Mouse (Mus musculus) megakaryocyte progenitor cell, adult 5-6 weeks (primary cell): ENCODE results near the gene Gm3012. TPM values are rescaled to one million over a fixed set of nuclear protein-coding genes. Genes with fewer than 3 reads are reported as not detected.
"Not testable (repeated sequence)": the region's sequence is repeated elsewhere in the genome, so short reads cannot be mapped to it uniquely, and the experiment has no call there.

Source experiments
- ATAC-seq: replicated peaks from 2 replicates; pipeline ENCODE4 v1.8.0; 2016; ENCODE audit warnings: mild to moderate bottlenecking, moderate TSS enrichment, inconsistent platforms; ENCODE audit not compliant: poor library complexity
- total RNA-seq, 2 experiments: library from RNA; stranded (forward) in 1 of 2; stranded (reverse) in 1 of 2; fragments of 157-497, 149-512 nt in 1 of 2; fragments of 200-1000 nt in 1 of 2; gene quantifications; 2 replicates each; pipeline versions ENCODE4 v1.2.3 to v1.2.4; 2015 to 2017

Gm3012 gene
- total RNA-seq (2015) = not detected in 2 replicates
- not detected in 2 replicates for total RNA-seq (2017)

DNA sequence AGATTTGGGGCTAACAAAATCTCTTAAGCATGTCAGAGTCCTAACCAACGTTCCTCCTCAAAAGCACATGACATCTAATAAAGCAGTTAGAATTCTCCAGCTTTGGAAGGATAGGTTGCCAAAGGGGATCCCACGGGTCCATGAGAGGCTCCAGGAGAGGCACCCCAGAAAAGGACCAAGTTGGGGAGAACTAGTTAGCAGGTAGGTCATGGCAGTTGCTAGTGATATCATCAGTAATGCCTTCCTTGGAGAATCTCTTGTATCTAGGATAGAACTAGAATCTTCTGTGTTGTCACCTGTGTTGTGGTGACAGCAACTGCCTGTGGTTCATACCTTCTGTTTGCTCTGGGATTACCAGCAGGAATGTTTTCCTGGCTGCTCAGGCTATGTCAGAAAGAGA is at the start of gene Gm3012:
TSS of gene Gm3012 (plus strand) at position 301 of the 400 bp plus-strand sequence.
- ATAC-seq = not testable (repeated sequence)

DNA sequence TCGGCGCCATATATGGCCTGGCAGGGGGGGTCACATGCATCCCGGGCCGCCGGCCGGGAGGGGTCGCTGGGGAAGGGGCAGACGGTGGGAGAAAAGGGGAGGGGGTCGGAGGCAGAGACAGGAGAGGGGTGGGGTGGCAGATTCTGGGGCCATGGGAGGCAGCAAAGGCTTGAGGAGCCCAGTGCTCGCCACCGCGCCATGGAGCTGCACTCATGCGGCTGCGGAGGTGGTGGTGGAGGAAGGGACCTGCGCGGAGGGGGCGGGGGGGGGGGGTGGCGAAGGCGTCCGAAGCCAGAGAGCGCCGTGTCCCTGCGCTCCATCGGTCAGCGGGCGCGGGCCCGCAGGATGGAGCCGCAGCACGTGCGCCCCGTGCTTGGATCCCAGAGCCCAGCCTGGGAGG is 17.4 kb downstream of the Gm3012 start, which contains the start of gene Gm3020:
TSS of gene Gm3020 (plus strand) at position 301 of the 400 bp plus-strand sequence.
- ATAC-seq = not testable (repeated sequence)

DNA sequence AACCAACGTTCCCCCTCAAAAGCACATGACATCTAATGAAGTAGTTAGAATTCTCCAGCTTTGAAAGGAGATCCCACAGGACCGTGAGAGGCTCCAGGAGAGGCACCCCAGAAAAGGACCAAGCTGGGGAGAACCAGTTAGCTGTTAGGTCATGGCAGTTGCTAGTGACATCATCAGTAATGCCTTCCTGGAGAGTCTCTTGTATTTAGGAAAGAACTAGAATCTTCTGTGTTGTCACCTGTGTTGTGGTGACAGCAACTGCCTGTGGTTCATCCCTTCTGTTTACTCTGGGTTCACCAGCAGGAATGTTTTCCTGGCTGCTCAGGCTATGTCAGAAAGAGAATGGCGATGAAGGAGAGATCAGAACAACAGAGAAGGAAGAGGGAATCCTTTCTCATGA is 54.2 kb downstream of the Gm3012 start, which contains the start of gene Gm3043:
TSS of gene Gm3043 (plus strand) at position 301 of the 400 bp plus-strand sequence.
- not testable (repeated sequence) for ATAC-seq

Other genes starting within 250 kb of the Gm3012 start
- gene Gm10413, start 239.4 kb upstream of the Gm3012 start, total RNA-seq (2015) = not detected in 2 replicates
- gene Gm10413, start 239.4 kb upstream of the Gm3012 start, total RNA-seq (2017) = not detected in 2 replicates
- not detected in 2 replicates for gene Gm10409, start 221.9 kb upstream of the Gm3012 start, total RNA-seq (2015)
- not detected in 2 replicates for gene Gm10409, start 221.9 kb upstream of the Gm3012 start, total RNA-seq (2017)
- not detected in 2 replicates for gene Gm3005, start 206.4 kb upstream of the Gm3012 start, total RNA-seq (2015)
- not detected in 2 replicates for gene Gm3005, start 206.4 kb upstream of the Gm3012 start, total RNA-seq (2017)
- gene Gm10408, start 185.1 kb upstream of the Gm3012 start, total RNA-seq (2015) = not detected in 2 replicates
- gene Gm10408, start 185.1 kb upstream of the Gm3012 start, total RNA-seq (2017) = not detected in 2 replicates
- gene Gm3020, start 17.5 kb downstream of the Gm3012 start, total RNA-seq (2015) = not detected in 2 replicates
- not detected in 2 replicates for gene Gm3020, start 17.5 kb downstream of the Gm3012 start, total RNA-seq (2017)
- not detected in 2 replicates for gene Gm3043, start 54.3 kb downstream of the Gm3012 start, total RNA-seq (2015)
- not detected in 2 replicates for gene Gm3043, start 54.3 kb downstream of the Gm3012 start, total RNA-seq (2017)
- not detected in 2 replicates for gene Gm3002, start 175.6 kb downstream of the Gm3012 start, total RNA-seq (2015)
- gene Gm3002, start 175.6 kb downstream of the Gm3012 start, total RNA-seq (2017) = not detected in 2 replicates
- gene Gm3033, start 211.7 kb downstream of the Gm3012 start, total RNA-seq (2015) = not detected in 2 replicates
- not detected in 2 replicates for gene Gm3033, start 211.7 kb downstream of the Gm3012 start, total RNA-seq (2017)
- gene Gm2916, start 249.7 kb downstream of the Gm3012 start, total RNA-seq (2015) = not detected in 2 replicates
- not detected in 2 replicates for gene Gm2916, start 249.7 kb downstream of the Gm3012 start, total RNA-seq (2017)